Mouse (Mus musculus): ENCODE measurements around the gene Pdcd4.
A peak's percentile ranks its signal among the peaks of the same experiment; 100 is the strongest.
"Not testable (repeated sequence)": the region's sequence is repeated elsewhere in the genome, so short reads cannot be mapped to it uniquely, and the experiment has no call there.

The Pdcd4 gene

GRCm38 (mm10) chr19:53902739-53903487, 10.9 kb downstream of the Pdcd4 start:
- DNase-seq: peak; percentile 96

- DNase-seq: peak; percentile 55
Measured at GRCm38 (mm10) chr19:53903507-53904321, 11.7 kb downstream of the Pdcd4 start.

GRCm38 (mm10) chr19:53904833-53905480, 12.9 kb downstream of the Pdcd4 start:
- no peak for DNase-seq

GRCm38 (mm10) chr19:53906033-53906702, 14.1 kb downstream of the Pdcd4 start:
- DNase-seq: no peak

- not testable (repeated sequence) for DNase-seq
Measured at GRCm38 (mm10) chr19:53906703-53907070, 14.7 kb downstream of the Pdcd4 start.

- DNase-seq: no peak
Measured at GRCm38 (mm10) chr19:53914950-53915349, 22.9 kb downstream of the Pdcd4 start.

- no peak for DNase-seq
Measured at GRCm38 (mm10) chr19:53919541-53919940, 27.5 kb downstream of the Pdcd4 start.

- DNase-seq: not testable (repeated sequence)
Measured at GRCm38 (mm10) chr19:53921996-53922395, 30.0 kb downstream of the Pdcd4 start.

GRCm38 (mm10) chr19:53925338-53925751, 33.3 kb downstream of the Pdcd4 start:
- no peak for DNase-seq

- DNase-seq: no peak
Measured at GRCm38 (mm10) chr19:53926705-53927104, 34.7 kb downstream of the Pdcd4 start.

- no peak for DNase-seq
Measured at GRCm38 (mm10) chr19:53929218-53929617, 37.2 kb downstream of the Pdcd4 start.

GRCm38 (mm10) chr19:53933050-53933449, 41.0 kb downstream of the Pdcd4 start:
- no peak for DNase-seq

- DNase-seq: no peak
Measured at GRCm38 (mm10) chr19:53934046-53934445, 42.0 kb downstream of the Pdcd4 start.

GRCm38 (mm10) chr19:53939467-53939866, 47.4 kb downstream of the Pdcd4 start:
- no peak for DNase-seq

GRCm38 (mm10) chr19:53941139-53941538, 49.1 kb downstream of the Pdcd4 start:
- DNase-seq: no peak

GRCm38 (mm10) chr19:53942342-53942741, 50.3 kb downstream of the Pdcd4 start:
- DNase-seq: no peak

- DNase-seq: peak; percentile 100
Measured at GRCm38 (mm10) chr19:53943802-53944785, 52.1 kb downstream of the Pdcd4 start, which contains the start of the genes Shoc2 and Bbip1. TSS of gene Shoc2 (plus strand) at chr19:53944306. TSS of gene Bbip1 (minus strand) at chr19:53944627.

- no peak for DNase-seq
Measured at GRCm38 (mm10) chr19:53944786-53945169, 52.7 kb downstream of the Pdcd4 start.

- peak; percentile 31 for DNase-seq
Measured at GRCm38 (mm10) chr19:53945171-53946042, 53.4 kb downstream of the Pdcd4 start.

- no peak for DNase-seq
Measured at GRCm38 (mm10) chr19:53957513-53957912, 65.5 kb downstream of the Pdcd4 start.

Data from right cerebral cortex, adult 18-20 months (tissue).